Mouse (Mus musculus): ENCODE measurements at regions not wholly inside any gene's neighbourhood (a gene's known extent, or its start where the extent isn't known, plus 50 kb on each side); places are given as distances from the start of the nearest gene placed in this dataset.
A peak's percentile ranks its signal among the peaks of the same experiment; 100 is the strongest.

GRCm38 (mm10) chr19:44626261-44626660 lies 63.6 kb downstream of the Hif1an start:
- DNase-seq: no peak

GRCm38 (mm10) chr19:44629705-44630104 lies 67.1 kb downstream of the Hif1an start:
- no peak for DNase-seq

GRCm38 (mm10) chr19:44631356-44632007 lies 68.8 kb downstream of the Hif1an start:
- DNase-seq: peak; percentile 47

DNA sequence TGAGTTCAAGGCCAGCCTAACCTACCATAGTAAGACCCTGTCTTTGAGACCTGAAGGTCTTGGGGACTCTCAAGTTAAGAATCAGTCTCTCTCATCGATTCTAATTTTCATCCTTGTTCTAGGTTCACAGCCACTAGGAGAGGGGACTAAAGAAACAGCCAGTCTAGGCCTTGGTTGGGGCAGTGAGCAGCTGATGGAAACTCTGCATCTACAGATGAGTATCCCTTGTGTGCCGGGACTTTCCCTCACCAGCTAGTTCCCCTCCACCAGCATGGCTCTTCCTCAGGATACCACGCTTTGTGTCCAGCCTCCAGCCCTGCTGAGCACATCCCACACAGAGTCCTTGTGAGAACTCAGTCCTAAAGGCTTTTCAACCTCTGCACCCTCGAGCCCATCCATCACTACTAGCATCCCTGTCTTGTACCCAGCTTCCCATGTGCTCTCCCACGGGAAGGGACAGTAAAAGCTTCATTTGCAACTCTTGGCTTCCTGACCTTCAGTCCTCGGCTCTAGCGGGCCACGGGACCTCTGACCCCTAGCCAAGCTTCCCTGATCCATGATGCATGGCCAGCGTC lies 74.6 kb downstream of the Hif1an start:
- DNase-seq: no peak

DNA sequence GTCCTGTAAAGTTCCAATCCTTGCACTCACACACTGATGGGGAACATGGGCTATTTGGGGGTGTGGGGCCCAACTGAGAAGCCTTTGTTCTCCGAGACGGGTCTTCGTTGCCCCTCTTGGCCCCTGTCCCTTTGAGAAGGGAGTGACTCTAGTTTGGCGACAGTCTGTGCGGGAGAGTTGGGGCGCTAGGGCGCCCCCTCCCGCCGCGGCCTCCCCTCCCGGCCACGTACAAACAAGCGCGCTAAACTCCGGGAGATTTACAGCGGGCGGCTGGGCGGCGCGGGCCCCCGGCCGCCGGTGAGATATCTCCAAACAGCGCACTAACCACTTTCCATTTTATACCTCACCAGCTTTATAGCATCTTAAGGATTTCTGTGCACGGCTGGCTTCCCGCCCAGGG lies 77.4 kb downstream of the Hif1an start:
- no peak for DNase-seq

- no peak for DNase-seq
These were observed 77.9 kb downstream of the Hif1an start for GRCm38 (mm10) chr19:44640551-44640950.

GRCm38 (mm10) chr19:44642294-44642693 lies 79.6 kb downstream of the Hif1an start:
- DNase-seq: no peak

DNA sequence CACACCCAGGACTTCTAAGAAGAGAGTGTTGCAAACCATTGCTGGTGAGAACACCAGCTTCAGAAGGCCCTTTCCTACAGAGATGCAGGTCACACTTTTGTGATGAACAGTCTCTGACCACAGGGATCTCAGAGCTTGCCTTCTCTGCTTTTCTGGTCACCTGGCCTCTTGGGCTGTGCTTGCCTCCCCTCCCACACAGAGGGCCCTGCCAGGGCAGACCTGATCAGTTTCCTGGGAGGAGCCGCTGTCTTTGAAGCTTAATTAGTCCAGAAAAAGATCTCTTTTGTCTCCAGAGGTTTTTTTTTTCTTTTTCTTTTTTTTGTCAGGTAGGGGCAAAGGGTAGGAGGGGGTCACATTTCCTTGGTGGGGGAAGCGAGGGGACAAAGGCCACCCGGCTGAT lies 81.7 kb downstream of the Hif1an start:
- no peak for DNase-seq

- DNase-seq: no peak
These were observed 82.3 kb downstream of the Hif1an start for GRCm38 (mm10) chr19:44644929-44645328.

DNA sequence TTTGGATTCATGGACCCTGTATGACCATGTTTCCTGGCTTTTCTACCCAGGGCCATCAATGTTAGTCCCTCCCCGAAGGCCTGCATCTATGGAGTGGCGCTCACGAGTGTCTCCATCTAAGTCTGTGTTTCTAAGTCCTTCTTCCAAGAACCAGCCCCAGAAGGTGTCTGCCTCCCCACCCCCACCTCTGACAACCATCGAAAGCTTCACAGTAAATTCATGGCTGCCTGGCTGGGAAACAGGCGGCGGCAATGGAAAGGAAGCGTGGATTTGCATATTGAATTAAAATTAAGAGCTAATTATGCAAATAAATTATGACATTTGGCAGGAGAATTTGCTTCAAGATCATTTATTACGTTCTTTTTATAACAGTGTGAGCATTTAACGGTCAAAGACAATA lies 83.9 kb downstream of the Hif1an start:
- DNase-seq: no peak

DNA sequence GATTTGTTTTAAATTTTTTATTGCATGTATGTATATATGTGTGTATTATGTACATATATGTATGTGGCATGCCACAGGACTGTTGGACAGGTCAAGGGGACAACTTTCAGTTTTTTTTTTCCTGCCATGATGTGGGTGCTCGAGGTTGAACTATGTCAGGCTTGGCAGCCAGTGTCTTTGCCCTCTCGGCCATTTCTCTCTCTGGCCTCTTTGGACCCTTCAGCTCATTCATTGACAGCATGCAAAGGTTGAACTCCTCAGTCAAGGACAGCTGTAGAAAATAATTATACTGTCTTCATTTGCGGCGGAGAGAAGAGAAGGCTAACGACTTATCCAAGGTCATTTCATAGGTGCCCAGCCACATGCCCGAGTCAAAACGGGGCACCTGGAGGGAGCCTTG lies 86.6 kb downstream of the Hif1an start:
- DNase-seq: peak; percentile 83

GRCm38 (mm10) chr19:44650841-44651240 lies 88.2 kb downstream of the Hif1an start:
- no peak for DNase-seq

- peak; percentile 29 for DNase-seq
These were observed 89.0 kb downstream of the Hif1an start for GRCm38 (mm10) chr19:44651605-44652004.

- peak; percentile 58 for DNase-seq
These were observed 93.1 kb downstream of the Hif1an start for GRCm38 (mm10) chr19:44655719-44656118.

DNA sequence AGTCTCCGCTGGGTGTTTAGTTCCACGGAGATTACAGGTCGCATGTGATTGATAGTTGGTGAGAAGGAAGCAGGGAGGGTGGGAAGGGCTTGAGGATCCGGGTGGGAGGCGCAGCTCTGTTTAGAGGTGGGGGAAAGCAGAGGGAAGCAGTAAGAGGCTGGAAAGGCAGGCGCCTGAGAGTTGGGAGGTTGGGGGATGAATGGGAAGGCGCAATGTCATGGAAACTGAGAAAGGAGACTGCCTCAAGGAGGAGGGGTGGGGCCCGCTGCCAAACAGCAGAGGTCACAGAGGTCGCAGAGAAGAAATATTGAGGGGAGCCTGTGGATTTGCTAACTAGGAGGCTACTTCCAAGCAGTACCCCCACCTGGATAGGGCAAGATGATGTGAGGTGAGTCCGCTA lies 96.5 kb upstream of the Pax2 start:
- DNase-seq: no peak

DNA sequence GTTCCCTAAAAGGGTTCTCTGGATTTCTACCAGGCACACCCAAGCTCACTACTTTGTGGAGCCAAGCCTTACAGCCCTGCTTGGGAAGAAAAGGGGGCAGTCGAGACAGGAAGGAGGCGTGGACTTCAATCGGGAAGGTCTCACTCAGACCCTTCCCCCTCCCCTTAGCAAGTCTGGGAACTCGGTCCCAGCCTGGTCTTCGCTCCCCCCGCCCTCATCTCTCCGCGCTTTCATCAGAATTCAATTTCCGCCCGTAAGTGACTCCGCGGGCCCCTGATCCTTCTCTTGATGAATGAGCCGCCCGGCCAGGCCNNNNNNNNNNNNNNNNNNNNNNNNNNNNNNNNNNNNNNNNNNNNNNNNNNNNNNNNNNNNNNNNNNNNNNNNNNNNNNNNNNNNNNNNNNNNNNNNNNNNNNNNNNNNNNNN lies 86.3 kb upstream of the Pax2 start:
- DNase-seq: no peak

DNA sequence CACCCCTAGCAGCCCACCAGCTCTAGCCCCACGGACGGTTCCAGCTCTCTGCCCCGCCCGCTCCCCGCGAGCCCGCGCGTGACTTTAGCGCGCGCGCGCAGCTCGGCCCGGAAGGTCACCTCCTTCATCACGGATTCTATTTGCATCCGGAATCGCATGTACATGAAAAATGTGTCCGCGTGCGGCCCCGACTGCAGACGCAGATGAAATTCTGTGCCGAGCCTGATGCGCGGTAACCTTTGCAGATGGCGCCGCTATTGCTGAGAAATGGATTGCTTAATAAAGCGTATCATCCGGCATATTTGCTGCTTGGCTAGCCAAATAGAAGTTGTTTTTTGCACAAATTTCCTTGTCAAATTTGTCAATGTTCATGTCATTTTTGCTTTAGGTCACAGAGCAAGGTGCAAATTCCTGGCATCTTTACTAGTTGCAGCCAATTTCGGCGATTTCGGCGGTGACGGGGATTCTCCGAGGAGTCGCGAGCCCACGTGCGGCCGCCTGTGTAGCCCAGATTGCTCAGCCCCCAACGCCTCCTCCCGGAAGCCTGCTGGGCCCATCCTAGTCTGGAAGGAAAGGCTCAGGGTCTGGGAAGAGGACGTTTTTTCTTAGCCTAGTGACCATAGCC lies 81.1 kb upstream of the Pax2 start:
- no peak for DNase-seq

GRCm38 (mm10) chr19:44676555-44677120 lies 79.2 kb upstream of the Pax2 start:
- peak; percentile 26 for DNase-seq

GRCm38 (mm10) chr19:44677295-44677694 lies 78.5 kb upstream of the Pax2 start:
- no peak for DNase-seq

- DNase-seq: no peak
These were observed 77.2 kb upstream of the Pax2 start for GRCm38 (mm10) chr19:44678686-44679085.

- no peak for DNase-seq
These were observed 74.2 kb upstream of the Pax2 start for GRCm38 (mm10) chr19:44681675-44682074.

DNA sequence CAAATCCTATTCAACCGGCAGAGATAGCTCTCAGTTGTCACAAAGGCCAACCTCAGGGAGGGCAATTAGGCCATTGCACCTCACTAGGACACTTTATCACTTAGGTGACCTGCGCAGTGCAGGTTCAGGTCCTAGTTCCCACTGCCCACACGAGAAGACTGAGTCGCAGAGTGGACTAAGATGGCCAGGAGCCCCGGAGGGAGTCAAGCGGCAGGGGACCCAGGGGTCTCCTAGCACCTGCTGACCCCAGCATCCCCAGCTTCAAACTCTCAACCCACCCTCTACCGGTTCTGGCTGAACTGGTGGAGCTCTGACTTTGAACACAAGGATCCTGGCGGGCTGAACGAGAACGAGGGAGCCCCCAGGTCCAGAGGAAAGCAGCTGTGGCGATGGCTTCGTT lies 72.7 kb upstream of the Pax2 start:
- DNase-seq: no peak

GRCm38 (mm10) chr19:44684061-44684514 lies 71.8 kb upstream of the Pax2 start:
- peak; percentile 46 for DNase-seq

- DNase-seq: no peak
These were observed 69.8 kb upstream of the Pax2 start for GRCm38 (mm10) chr19:44686061-44686460.

All from kidney, adult 9 months (tissue).